In genomic region chr4:152834421-152835110, GRCm38 (mm10) we compare ENCODE assay signal across 14 mouse cellular contexts.
DNase-seq lines count a peak whose midpoint lies in the region; ATAC-seq and TF ChIP-seq lines count a peak whose summit lies in the region.
"Had no signal": no experiment of that assay in that cellular context is flagged by ENCODE, and none has a peak within 500 bp of the region (broad histone marks: within the 10 kb centered on the region; RNA-seq: fewer than 3 reads in every experiment).

No protein-coding gene starts in this region.

- H3K4me3 ChIP-seq in kidney, postnatal 0 days (replicated peaks; ENCODE audit: low read depth, low read length) = no peak overlapping the region
- H3K4me3 ChIP-seq in forebrain, embryonic 13.5 days = no peak overlapping the region
- no peak overlapping the region for H3K4me3 ChIP-seq in hindbrain, embryonic 15.5 days
- no peak overlapping the region for H3K4me3 ChIP-seq in neural tube, embryonic 12.5 days
- H3K4me3 ChIP-seq: embryonic facial prominence, embryonic 12.5 days; heart, embryonic 12.5 days; limb, embryonic 10.5 days had no signal

- DNase-seq in kidney, postnatal 0 days (ENCODE audit: low spot score) = no peak
- DNase-seq in kidney, postnatal 25 days = no peak
- DNase-seq in spleen, postnatal 36 days (ENCODE audit: low spot score in 2 of 2) = no peak
- no peak for DNase-seq in adrenal gland, adult (ENCODE audit: inconsistent age in 2 of 2, low spot score in 1 of 2)
- DNase-seq: layer of hippocampus, adult 9-11 months; thymus, postnatal 36 days had no signal

- 0 out of 2 replicates have a peak, but pooled peaks cover 3% of the 10 kb centered on the region for H3K4me1 ChIP-seq in kidney, postnatal 0 days (replicated peaks; ENCODE audit: insufficient read depth, low read length)
- peaks cover 42% of the 10 kb centered on the region for H3K4me1 ChIP-seq in forebrain, embryonic 13.5 days
- peaks cover 34% of the 10 kb centered on the region for H3K4me1 ChIP-seq in hindbrain, embryonic 15.5 days (replicated peaks)
- H3K4me1 ChIP-seq in neural tube, embryonic 12.5 days = peaks cover 36% of the 10 kb centered on the region
- H3K4me1 ChIP-seq: embryonic facial prominence, embryonic 12.5 days; heart, embryonic 12.5 days had no signal

- H3K4me2 ChIP-seq in kidney, postnatal 0 days (ENCODE audit: low read length) = 0 out of 2 replicates have a peak overlapping the region, but pooled peaks have one; percentile 5
- H3K4me2 ChIP-seq in forebrain, embryonic 13.5 days = peak overlapping the region; percentile 44
- no peak overlapping the region for H3K4me2 ChIP-seq in hindbrain, embryonic 15.5 days
- peak overlapping the region; percentile 15; the same call in 1 of the 2 replicates for H3K4me2 ChIP-seq in neural tube, embryonic 12.5 days (replicated peaks)
- H3K4me2 ChIP-seq: embryonic facial prominence, embryonic 12.5 days; heart, embryonic 12.5 days had no signal

- no peak for TF ChIP-seq CTCF in kidney, postnatal 0 days (IDR thresholded peaks at IDR 0.05; ENCODE audit: low read depth)

- H3K36me3 ChIP-seq in kidney, postnatal 0 days (ENCODE audit: insufficient read depth, low read length) = no peaks in the 10 kb centered on the region
- H3K36me3 ChIP-seq in forebrain, embryonic 13.5 days (ENCODE audit: poor library complexity, severe bottlenecking) = no peaks in the 10 kb centered on the region
- no peaks in the 10 kb centered on the region for H3K36me3 ChIP-seq in hindbrain, embryonic 15.5 days
- H3K36me3 ChIP-seq in neural tube, embryonic 12.5 days = no peaks in the 10 kb centered on the region
- H3K36me3 ChIP-seq: embryonic facial prominence, embryonic 12.5 days; heart, embryonic 12.5 days; limb, embryonic 10.5 days had no signal

- no peaks in the 10 kb centered on the region for H3K27me3 ChIP-seq in kidney, postnatal 0 days (ENCODE audit: insufficient read depth, low read length)
- peaks cover 23% of the 10 kb centered on the region for H3K27me3 ChIP-seq in forebrain, embryonic 13.5 days
- H3K27me3 ChIP-seq in hindbrain, embryonic 15.5 days = no peaks in the 10 kb centered on the region
- peaks cover 9% of the 10 kb centered on the region for H3K27me3 ChIP-seq in neural tube, embryonic 12.5 days (replicated peaks)
- H3K27me3 ChIP-seq: CH12.LX; embryonic facial prominence, embryonic 12.5 days; heart, embryonic 12.5 days had no signal

- WGBS in kidney, postnatal 0 days = 60% methylated on average over 11 of the region's 11 CpGs
- WGBS in forebrain, embryonic 13.5 days = 44% methylated on average over 11 of the region's 11 CpGs
- 40% methylated on average over 11 of the region's 11 CpGs for WGBS in hindbrain, embryonic 15.5 days
- 51% methylated on average over 11 of the region's 11 CpGs for WGBS in neural tube, embryonic 12.5 days

- no peak overlapping the region for H3K9ac ChIP-seq in kidney, postnatal 0 days (ENCODE audit: low read depth, low read length)
- peak overlapping the region; percentile 10; the same call in 1 of the 2 replicates for H3K9ac ChIP-seq in forebrain, embryonic 13.5 days
- H3K9ac ChIP-seq in hindbrain, embryonic 15.5 days = no peak overlapping the region
- H3K9ac ChIP-seq in neural tube, embryonic 12.5 days = no peak overlapping the region
- H3K9ac ChIP-seq: embryonic facial prominence, embryonic 12.5 days; heart, embryonic 12.5 days had no signal

- no peak for ATAC-seq in kidney, postnatal 0 days (replicated peaks; ENCODE audit: low FRiP score, low read depth)
- ATAC-seq in forebrain, embryonic 13.5 days = no peak
- ATAC-seq in hindbrain, embryonic 15.5 days (ENCODE audit: low FRiP score, low read depth) = no peak
- ATAC-seq in neural tube, embryonic 12.5 days (ENCODE audit: low FRiP score, low read depth) = peak; percentile 11; the same call in 1 of the 2 replicates
- ATAC-seq: intestine, embryonic 16.5 days had no signal

- no peak overlapping the region for H3K27ac ChIP-seq in kidney, postnatal 0 days
- H3K27ac ChIP-seq in forebrain, embryonic 13.5 days = peak overlapping the region; percentile 88
- H3K27ac ChIP-seq in hindbrain, embryonic 15.5 days (replicated peaks) = peak overlapping the region; percentile 54
- H3K27ac ChIP-seq in neural tube, embryonic 12.5 days = peak overlapping the region; percentile 27; the same call in 1 of the 2 replicates
- H3K27ac ChIP-seq: embryonic facial prominence, embryonic 12.5 days; limb, embryonic 10.5 days had no signal

- H3K9me3 ChIP-seq in kidney, postnatal 0 days (replicated peaks; ENCODE audit: low read length) = no peaks in the 10 kb centered on the region
- H3K9me3 ChIP-seq in forebrain, embryonic 13.5 days (replicated peaks) = 0 out of 2 replicates have a peak, but pooled peaks cover 8% of the 10 kb centered on the region
- no peaks in the 10 kb centered on the region for H3K9me3 ChIP-seq in hindbrain, embryonic 15.5 days
- peaks cover 6% of the 10 kb centered on the region; the same call in 1 of the 2 replicates for H3K9me3 ChIP-seq in neural tube, embryonic 12.5 days
- H3K9me3 ChIP-seq: embryonic facial prominence, embryonic 12.5 days; limb, embryonic 10.5 days had no signal
